Mouse (Mus musculus): ENCODE measurements at regions not wholly inside any gene's neighbourhood (a gene's known extent, or its start where the extent isn't known, plus 50 kb on each side); places are given as distances from the start of the nearest gene placed in this dataset.

- intact Hi-C loops (cut with DNase I): no loop called here
- no peak for DNase-seq
- Histone ChIP-seq H3K27ac (peak overlapping the region; percentile 51), H3K4me3 (no peak overlapping the region)
- no peak for TF ChIP-seq CTCF (IDR thresholded peaks at IDR 0.05)
These were observed 302.3 kb upstream of the Ldb2 start for GRCm38 (mm10) chr5:45101777-45102176.

- no peak overlapping the region for H3K27ac ChIP-seq
- DNase-seq: no peak
- intact Hi-C loops (cut with DNase I): no loop called here
- H3K4me3 ChIP-seq: no peak overlapping the region
- no peak for TF ChIP-seq CTCF (IDR thresholded peaks at IDR 0.05)
These were observed 299.6 kb upstream of the Ldb2 start for GRCm38 (mm10) chr5:45099082-45099481.

GRCm38 (mm10) chr5:45097941-45098340, 298.5 kb upstream of the Ldb2 start:
- no peak for TF ChIP-seq CTCF (IDR thresholded peaks at IDR 0.05)
- Histone ChIP-seq H3K27ac (no peak overlapping the region), H3K4me3 (no peak overlapping the region)
- DNase-seq: peak; percentile 42
- intact Hi-C loops (cut with DNase I): no loop called here

- Histone ChIP-seq H3K4me3 (no peak overlapping the region), H3K27ac (no peak overlapping the region)
- TF ChIP-seq CTCF (IDR thresholded peaks at IDR 0.05): no peak
- intact Hi-C loops (cut with DNase I): no loop called here
- no peak for DNase-seq
These were observed 285.3 kb upstream of the Ldb2 start for GRCm38 (mm10) chr5:45084741-45085140.

GRCm38 (mm10) chr5:45082601-45083000, 283.1 kb upstream of the Ldb2 start:
- Histone ChIP-seq H3K27ac (no peak overlapping the region), H3K4me3 (no peak overlapping the region)
- DNase-seq: no peak
- TF ChIP-seq CTCF (IDR thresholded peaks at IDR 0.05): no peak
- intact Hi-C loops (cut with DNase I): no loop called here

GRCm38 (mm10) chr5:45076347-45076890, 276.9 kb upstream of the Ldb2 start:
- no peak for DNase-seq
- TF ChIP-seq CTCF (IDR thresholded peaks at IDR 0.05): no peak
- Histone ChIP-seq H3K4me3 (no peak overlapping the region), H3K27ac (no peak overlapping the region)
- intact Hi-C loops (cut with DNase I): no loop called here

GRCm38 (mm10) chr5:45075195-45075594, 275.7 kb upstream of the Ldb2 start:
- H3K27ac ChIP-seq: no peak overlapping the region
- TF ChIP-seq CTCF (IDR thresholded peaks at IDR 0.05): no peak
- intact Hi-C loops (cut with DNase I): no loop called here
- no peak for DNase-seq
- no peak overlapping the region for H3K4me3 ChIP-seq

- no peak for TF ChIP-seq CTCF (IDR thresholded peaks at IDR 0.05)
- intact Hi-C loops (cut with DNase I): no loop called here
- no peak overlapping the region for H3K4me3 ChIP-seq
- DNase-seq: no peak
- no peak overlapping the region for H3K27ac ChIP-seq
These were observed 273.0 kb upstream of the Ldb2 start for GRCm38 (mm10) chr5:45072529-45072928.

GRCm38 (mm10) chr5:45065917-45066699, 266.6 kb upstream of the Ldb2 start:
- Histone ChIP-seq H3K27ac (no peak overlapping the region), H3K4me3 (no peak overlapping the region)
- no peak for DNase-seq
- intact Hi-C loops (cut with DNase I): no loop called here
- no peak for TF ChIP-seq CTCF (IDR thresholded peaks at IDR 0.05)

- intact Hi-C loops (cut with DNase I): no loop called here
- Histone ChIP-seq H3K4me3 (no peak overlapping the region), H3K27ac (no peak overlapping the region)
- no peak for TF ChIP-seq CTCF (IDR thresholded peaks at IDR 0.05)
- DNase-seq: no peak
These were observed 263.1 kb upstream of the Ldb2 start for GRCm38 (mm10) chr5:45062567-45062966.

- intact Hi-C loops (cut with DNase I): no loop called here
These were observed 255.9 kb upstream of the Ldb2 start for GRCm38 (mm10) chr5:45055276-45055959.

GRCm38 (mm10) chr5:45049410-45049809, 249.9 kb upstream of the Ldb2 start:
- intact Hi-C loops (cut with DNase I): no loop called here
- no peak overlapping the region for H3K27ac ChIP-seq
- no peak for DNase-seq
- H3K4me3 ChIP-seq: no peak overlapping the region
- no peak for TF ChIP-seq CTCF (IDR thresholded peaks at IDR 0.05)

More at GRCm38 (mm10) chr5:45055276-45055959, 255.9 kb upstream of the Ldb2 start:
- no peak overlapping the region for H3K27ac ChIP-seq
- H3K4me3 ChIP-seq: no peak overlapping the region
- TF ChIP-seq CTCF (IDR thresholded peaks at IDR 0.05): no peak
- DNase-seq: no peak

- TF ChIP-seq CTCF (IDR thresholded peaks at IDR 0.05): no peak
- no peak overlapping the region for H3K4me3 ChIP-seq
- H3K27ac ChIP-seq: no peak overlapping the region
- intact Hi-C loops (cut with DNase I): no loop called here
- DNase-seq: no peak
These were observed 243.4 kb upstream of the Ldb2 start for GRCm38 (mm10) chr5:45042914-45043313.
